11 mouse cellular contexts compared by ENCODE assay signal in the genomic region with DNA sequence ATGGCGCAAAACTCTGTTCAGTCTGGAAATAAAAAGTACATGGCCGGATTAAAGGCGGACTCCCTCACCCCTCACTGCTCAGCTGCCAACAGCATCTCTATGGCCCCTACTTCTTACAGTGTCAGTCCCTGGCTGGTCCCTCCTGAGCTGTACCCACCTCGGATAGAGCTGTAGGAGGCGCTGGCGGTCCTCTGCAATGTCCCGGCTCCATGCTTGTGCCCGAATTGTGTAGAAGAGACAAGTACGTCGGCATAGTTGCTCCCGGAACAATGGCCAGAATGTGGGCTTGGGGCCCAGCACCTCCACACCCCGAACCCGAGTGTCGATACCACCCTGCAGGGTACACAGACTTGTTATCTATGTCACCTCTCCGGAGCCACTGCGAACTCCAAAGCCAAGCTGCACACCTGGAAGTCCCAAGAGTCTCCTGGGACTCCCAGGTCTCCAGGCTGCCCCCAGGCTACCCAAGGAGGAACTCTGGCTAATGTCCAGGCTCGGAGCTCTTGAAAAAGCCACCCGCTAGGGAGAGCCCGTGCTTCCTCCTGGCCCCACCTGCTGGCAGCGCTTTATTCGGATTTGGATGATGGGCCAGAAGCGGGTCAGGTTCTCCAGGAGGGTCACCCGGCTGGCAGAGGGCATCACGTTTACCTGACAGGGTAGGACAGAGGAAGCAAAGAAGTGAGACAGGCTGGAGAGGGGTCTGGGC. TPM values are rescaled to one million over a fixed set of nuclear protein-coding genes. Genes with fewer than 3 reads are reported as not detected.
DNase-seq lines count a peak whose midpoint lies in the region; ATAC-seq and TF ChIP-seq lines count a peak whose summit lies in the region.
"Had no signal": no experiment of that assay in that cellular context is flagged by ENCODE, and none has a peak within 500 bp of the region (broad histone marks: within the 10 kb centered on the region; RNA-seq: fewer than 3 reads in every experiment).

No protein-coding gene starts in this region.

- H3K9me3 ChIP-seq in forebrain, postnatal 0 days (ENCODE audit: low read length), result no peaks in the 10 kb centered on the region
- no peaks in the 10 kb centered on the region for H3K9me3 ChIP-seq in forebrain, embryonic 10.5 days
- no peaks in the 10 kb centered on the region for H3K9me3 ChIP-seq in liver, embryonic 14.5 days (ENCODE audit: control insufficient read depth, low read length)
- no peaks in the 10 kb centered on the region for H3K9me3 ChIP-seq in liver, embryonic 12.5 days (replicated peaks)
- no peaks in the 10 kb centered on the region for H3K9me3 ChIP-seq in midbrain, postnatal 0 days (ENCODE audit: low read length)
- H3K9me3 ChIP-seq: liver, embryonic 13.5 days had no signal

- peaks cover 60% of the 10 kb centered on the region for H3K36me3 ChIP-seq in forebrain, postnatal 0 days (ENCODE audit: insufficient read depth)
- H3K36me3 ChIP-seq in forebrain, embryonic 10.5 days (replicated peaks), result no peaks in the 10 kb centered on the region
- no peaks in the 10 kb centered on the region for H3K36me3 ChIP-seq in liver, embryonic 14.5 days (replicated peaks; ENCODE audit: control insufficient read depth, insufficient read depth, low read depth)
- H3K36me3 ChIP-seq in liver, embryonic 12.5 days, result no peaks in the 10 kb centered on the region
- peaks cover 49% of the 10 kb centered on the region for H3K36me3 ChIP-seq in midbrain, postnatal 0 days (ENCODE audit: insufficient read depth, low read length)
- H3K36me3 ChIP-seq: liver, embryonic 13.5 days had no signal

- peak; percentile 42; the same call in 1 of the 2 replicates for ATAC-seq in forebrain, postnatal 0 days
- ATAC-seq in liver, embryonic 14.5 days (ENCODE audit: insufficient read depth), result no peak
- no peak for ATAC-seq in liver, embryonic 12.5 days
- no peak for ATAC-seq in midbrain, postnatal 0 days (ENCODE audit: low FRiP score)

- H3K9ac ChIP-seq in forebrain, postnatal 0 days, result no peak overlapping the region
- H3K9ac ChIP-seq in liver, embryonic 14.5 days (replicated peaks), result no peak overlapping the region
- no peak overlapping the region for H3K9ac ChIP-seq in liver, embryonic 12.5 days
- no peak overlapping the region for H3K9ac ChIP-seq in midbrain, postnatal 0 days (replicated peaks; ENCODE audit: low read length, poor library complexity, severe bottlenecking)
- H3K9ac ChIP-seq: liver, embryonic 13.5 days had no signal

- peak; percentile 36 for TF ChIP-seq CTCF in forebrain, postnatal 0 days (IDR thresholded peaks at IDR 0.05; ENCODE audit: low read depth)
- TF ChIP-seq CTCF in liver, embryonic 14.5 days (IDR thresholded peaks at IDR 0.05; ENCODE audit: low read depth), result peak; percentile 36; the same call in 1 of the 2 replicates
- TF ChIP-seq CTCF in midbrain, postnatal 0 days (IDR thresholded peaks at IDR 0.05), result no peak; the same call in 1 of the 2 replicates

- no peak overlapping the region for H3K4me3 ChIP-seq in forebrain, postnatal 0 days (ENCODE audit: low read depth, low read length)
- H3K4me3 ChIP-seq in forebrain, embryonic 10.5 days, result no peak overlapping the region; the same call in 1 of the 2 replicates
- no peak overlapping the region for H3K4me3 ChIP-seq in liver, embryonic 14.5 days (ENCODE audit: insufficient read depth in 1 of 2, low read depth in 2 of 2, low read length in 2 of 2)
- no peak overlapping the region for H3K4me3 ChIP-seq in liver, embryonic 12.5 days
- no peak overlapping the region for H3K4me3 ChIP-seq in midbrain, postnatal 0 days (ENCODE audit: low read depth, low read length)
- H3K4me3 ChIP-seq: liver, embryonic 13.5 days had no signal

- no peak overlapping the region for H3K4me2 ChIP-seq in forebrain, postnatal 0 days (ENCODE audit: low read depth)
- no peak overlapping the region for H3K4me2 ChIP-seq in liver, embryonic 14.5 days (ENCODE audit: low read depth)
- H3K4me2 ChIP-seq in liver, embryonic 12.5 days, result no peak overlapping the region
- H3K4me2 ChIP-seq in midbrain, postnatal 0 days (ENCODE audit: low read depth, low read length, poor library complexity, severe bottlenecking), result no peak overlapping the region
- H3K4me2 ChIP-seq: liver, embryonic 13.5 days had no signal

- H3K27me3 ChIP-seq in forebrain, postnatal 0 days (ENCODE audit: insufficient read depth, low read length), result no peaks in the 10 kb centered on the region
- H3K27me3 ChIP-seq in forebrain, embryonic 10.5 days (ENCODE audit: poor library complexity, severe bottlenecking), result peaks cover 46% of the 10 kb centered on the region
- H3K27me3 ChIP-seq in liver, embryonic 14.5 days (ENCODE audit: control insufficient read depth, insufficient read depth, low read length), result peaks cover 3% of the 10 kb centered on the region
- peaks cover 54% of the 10 kb centered on the region for H3K27me3 ChIP-seq in liver, embryonic 12.5 days (replicated peaks)
- no peaks in the 10 kb centered on the region for H3K27me3 ChIP-seq in midbrain, postnatal 0 days (ENCODE audit: insufficient read depth, low read length)

- no peak for DNase-seq in forebrain, postnatal 0 days
- no peak for DNase-seq in forebrain, embryonic 10.5 days (ENCODE audit: extremely low spot score, low spot score)
- DNase-seq in liver, embryonic 14.5 days (ENCODE audit: low read depth in 3 of 3, low spot score in 3 of 3), result no peak
- DNase-seq in embryo, embryonic 11 days, result peak; percentile 35
- DNase-seq in midbrain, postnatal 0 days (ENCODE audit: low spot score), result peak; percentile 26
- no peak for DNase-seq in gastrocnemius, postnatal 10 days
- no peak for DNase-seq in frontal cortex, postnatal 25 days (ENCODE audit: low spot score in 2 of 2)
- DNase-seq: kidney, adult 18-20 months; liver, embryonic 13.5 days; thymus, postnatal 36 days had no signal

- WGBS in forebrain, postnatal 0 days, result 35% methylated on average over 24 of the region's 24 CpGs
- WGBS in forebrain, embryonic 10.5 days, result 30% methylated on average over 24 of the region's 24 CpGs
- WGBS in liver, embryonic 14.5 days (ENCODE audit: insufficient replicate concordance), result 38% methylated on average over 24 of the region's 24 CpGs
- WGBS in liver, embryonic 12.5 days (ENCODE audit: insufficient replicate concordance), result 41% methylated on average over 24 of the region's 24 CpGs
- WGBS in midbrain, postnatal 0 days, result 30% methylated on average over 24 of the region's 24 CpGs

- no peaks in the 10 kb centered on the region for H3K4me1 ChIP-seq in forebrain, postnatal 0 days (ENCODE audit: insufficient read depth)
- H3K4me1 ChIP-seq in forebrain, embryonic 10.5 days, result peaks cover 37% of the 10 kb centered on the region
- no peaks in the 10 kb centered on the region for H3K4me1 ChIP-seq in liver, embryonic 14.5 days (replicated peaks; ENCODE audit: control insufficient read depth in 2 of 2, insufficient read depth in 2 of 2, low read length in 1 of 2)
- H3K4me1 ChIP-seq in liver, embryonic 12.5 days, result 0 out of 2 replicates have a peak, but pooled peaks cover 3% of the 10 kb centered on the region
- H3K4me1 ChIP-seq in midbrain, postnatal 0 days (ENCODE audit: insufficient read depth, low read length), result no peaks in the 10 kb centered on the region
- H3K4me1 ChIP-seq: liver, embryonic 13.5 days had no signal

- no peak for TF ChIP-seq EP300 in liver, embryonic 14.5 days (IDR thresholded peaks at IDR 0.05; ENCODE audit: low read depth)

- H3K27ac ChIP-seq in forebrain, postnatal 0 days (ENCODE audit: low read depth, low read length), result no peak overlapping the region
- no peak overlapping the region for H3K27ac ChIP-seq in forebrain, embryonic 10.5 days
- no peak overlapping the region for H3K27ac ChIP-seq in liver, embryonic 14.5 days
- no peak overlapping the region for H3K27ac ChIP-seq in liver, embryonic 12.5 days
- no peak overlapping the region for H3K27ac ChIP-seq in midbrain, postnatal 0 days (ENCODE audit: low read depth, low read length)
- H3K27ac ChIP-seq: liver, embryonic 13.5 days had no signal

RNA-seq across cellular contexts. Expression of gene Cul9, which starts 24.1 kb away (rescaled TPM):
- total RNA-seq in forebrain, postnatal 0 days (2014; rRNA removed), result 31.9 and 44.4 TPM in 2 replicates
- 9.7 and 13.7 TPM in 2 replicates for polyA plus RNA-seq in forebrain, postnatal 0 days (2015; fragmentation: Nextera tagmentation; extraction: Ambion mirVana)
- 3.5 and 3.7 TPM in 2 replicates for polyA plus RNA-seq in forebrain, embryonic 10.5 days (2016; fragmentation: Nextera tagmentation; extraction: Ambion mirVana)
- polyA plus RNA-seq in liver, embryonic 14.5 days (2012; rRNA removed), result 0.59 and 0.92 TPM in 2 replicates
- polyA plus RNA-seq in liver, embryonic 14.5 days (2014; fragmentation: Nextera tagmentation; extraction: Ambion mirVana), result 0.34 and 0.46 TPM in 2 replicates
- polyA plus RNA-seq in liver, embryonic 12.5 days (2016; fragmentation: Nextera tagmentation; extraction: Ambion mirVana), result 0.69 and 0.93 TPM in 2 replicates
- 53.8 and 70.9 TPM in 2 replicates for total RNA-seq in midbrain, postnatal 0 days (2014; rRNA removed)
- polyA plus RNA-seq in midbrain, postnatal 0 days (2015; fragmentation: Nextera tagmentation; extraction: Ambion mirVana), result 13.6 and 16.7 TPM in 2 replicates
- 10 to 100 TPM; 11.3 to 11.5 TPM for total RNA-seq in gastrocnemius, postnatal 10 days (2021)

RNA-seq across cellular contexts. Expression of gene Dnph1, which starts 25.6 kb away (rescaled TPM):
- total RNA-seq in forebrain, postnatal 0 days (2014; rRNA removed), result 5.9 and 6.1 TPM in 2 replicates
- polyA plus RNA-seq in forebrain, postnatal 0 days (2015; fragmentation: Nextera tagmentation; extraction: Ambion mirVana), result 14.9 and 16.1 TPM in 2 replicates
- 107 TPM in 2 replicates for polyA plus RNA-seq in forebrain, embryonic 10.5 days (2016; fragmentation: Nextera tagmentation; extraction: Ambion mirVana)
- polyA plus RNA-seq in liver, embryonic 14.5 days (2012; rRNA removed), result 12.0 and 14.0 TPM in 2 replicates
- 20.0 and 24.2 TPM in 2 replicates for polyA plus RNA-seq in liver, embryonic 14.5 days (2014; fragmentation: Nextera tagmentation; extraction: Ambion mirVana)
- polyA plus RNA-seq in liver, embryonic 12.5 days (2016; fragmentation: Nextera tagmentation; extraction: Ambion mirVana), result 38.5 and 39.3 TPM in 2 replicates
- 4.0 and 4.1 TPM in 2 replicates for total RNA-seq in midbrain, postnatal 0 days (2014; rRNA removed)
- polyA plus RNA-seq in midbrain, postnatal 0 days (2015; fragmentation: Nextera tagmentation; extraction: Ambion mirVana), result 10.2 and 10.4 TPM in 2 replicates
- total RNA-seq in gastrocnemius, postnatal 10 days (2021), result 1 to 10 TPM; 4.9 to 5.2 TPM

RNA-seq across cellular contexts. Expression of gene Srf, which starts 33.9 kb away (rescaled TPM):
- 47.2 and 57.0 TPM in 2 replicates for total RNA-seq in forebrain, postnatal 0 days (2014; rRNA removed)
- polyA plus RNA-seq in forebrain, postnatal 0 days (2015; fragmentation: Nextera tagmentation; extraction: Ambion mirVana), result 2.3 and 2.4 TPM in 2 replicates
- polyA plus RNA-seq in forebrain, embryonic 10.5 days (2016; fragmentation: Nextera tagmentation; extraction: Ambion mirVana), result 5.4 and 5.5 TPM in 2 replicates
- polyA plus RNA-seq in liver, embryonic 14.5 days (2012; rRNA removed), result 16.0 and 22.0 TPM in 2 replicates
- 2.5 and 2.6 TPM in 2 replicates for polyA plus RNA-seq in liver, embryonic 14.5 days (2014; fragmentation: Nextera tagmentation; extraction: Ambion mirVana)
- polyA plus RNA-seq in liver, embryonic 12.5 days (2016; fragmentation: Nextera tagmentation; extraction: Ambion mirVana), result 6.6 and 6.8 TPM in 2 replicates
- 45.8 and 69.0 TPM in 2 replicates for total RNA-seq in midbrain, postnatal 0 days (2014; rRNA removed)
- polyA plus RNA-seq in midbrain, postnatal 0 days (2015; fragmentation: Nextera tagmentation; extraction: Ambion mirVana), result 2.6 and 3.3 TPM in 2 replicates
- total RNA-seq in gastrocnemius, postnatal 10 days (2021), result 10 to 100 TPM; 66.9 to 75.5 TPM

RNA-seq across cellular contexts. Expression of gene Ttbk1, which starts 34.6 kb away (rescaled TPM):
- total RNA-seq in forebrain, postnatal 0 days (2014; rRNA removed), result 32.3 and 36.5 TPM in 2 replicates
- polyA plus RNA-seq in forebrain, postnatal 0 days (2015; fragmentation: Nextera tagmentation; extraction: Ambion mirVana), result 4.2 and 5.6 TPM in 2 replicates
- polyA plus RNA-seq in forebrain, embryonic 10.5 days (2016; fragmentation: Nextera tagmentation; extraction: Ambion mirVana), result 0.71 and 1.1 TPM in 2 replicates
- 0.02 and 0.04 TPM in 2 replicates for polyA plus RNA-seq in liver, embryonic 14.5 days (2012; rRNA removed)
- not detected in 2 replicates for polyA plus RNA-seq in liver, embryonic 14.5 days (2014; fragmentation: Nextera tagmentation; extraction: Ambion mirVana)
- 0.02 and 0.11 TPM in 2 replicates for polyA plus RNA-seq in liver, embryonic 12.5 days (2016; fragmentation: Nextera tagmentation; extraction: Ambion mirVana)
- total RNA-seq in midbrain, postnatal 0 days (2014; rRNA removed), result 46.8 and 50.1 TPM in 2 replicates
- polyA plus RNA-seq in midbrain, postnatal 0 days (2015; fragmentation: Nextera tagmentation; extraction: Ambion mirVana), result 5.4 and 6.1 TPM in 2 replicates
- total RNA-seq in gastrocnemius, postnatal 10 days (2021), result 1 to 10 TPM; 3.9 to 4.5 TPM

Comparison
In these comparisons a context has a peak if more than half of its experiments do, and no peak if none do; other contexts are left out.
1. DNase-seq: peak in embryo, embryonic 11 days (single experiment) and midbrain, postnatal 0 days (single experiment); none in forebrain, postnatal 0 days (single experiment), forebrain, embryonic 10.5 days (single experiment), liver, embryonic 14.5 days (0 of 3), gastrocnemius, postnatal 10 days (single experiment) and frontal cortex, postnatal 25 days (0 of 2).